ENCODE assay signal across 27 mouse cellular contexts in genomic region chr16:18905648-18906047, GRCm38 (mm10).
"Had no signal": no experiment of that assay in that cellular context is flagged by ENCODE, and none has a peak within 500 bp of the region (broad histone marks: within the 10 kb centered on the region; RNA-seq: fewer than 3 reads in every experiment).

No protein-coding gene starts in this region.

- H3K27me3 ChIP-seq: heart, embryonic 12.5 days; hindbrain, embryonic 12.5 days; intestine, embryonic 15.5 days; limb, embryonic 12.5 days; liver, embryonic 13.5 days; liver, embryonic 15.5 days had no signal

- H3K4me3 ChIP-seq: gastrocnemius, adult 2 months; heart, adult 2 months; heart, embryonic 12.5 days; hindbrain, embryonic 10.5 days; hindbrain, embryonic 12.5 days; intestine, embryonic 15.5 days; layer of hippocampus, adult 2 months; left cerebral cortex, adult 2 months; limb, embryonic 10.5 days; limb, embryonic 12.5 days; liver, embryonic 13.5 days; liver, embryonic 15.5 days had no signal

- H3K9me3 ChIP-seq: heart, embryonic 12.5 days; hindbrain, embryonic 10.5 days; hindbrain, embryonic 12.5 days; intestine, embryonic 15.5 days; limb, embryonic 10.5 days; limb, embryonic 12.5 days; liver, embryonic 13.5 days; liver, embryonic 15.5 days had no signal

- H3K4me1 ChIP-seq: heart, embryonic 12.5 days; hindbrain, embryonic 10.5 days; hindbrain, embryonic 12.5 days; intestine, embryonic 15.5 days; limb, embryonic 10.5 days; limb, embryonic 12.5 days; liver, embryonic 13.5 days; liver, embryonic 15.5 days had no signal

- DNase-seq: gastrocnemius, adult 2 months; gastrocnemius, postnatal 10 days; gastrocnemius, postnatal 25 days; heart, adult 2 months; heart, postnatal 10 days; heart, postnatal 4 days; kidney, adult 18-20 months; kidney, adult 8-10 months; kidney, postnatal 10 days; kidney, postnatal 25 days; kidney, postnatal 4 days; layer of hippocampus, postnatal 36 days; liver; liver, embryonic 13.5 days had no signal

- H3K4me2 ChIP-seq: heart, embryonic 12.5 days; hindbrain, embryonic 12.5 days; hindbrain, embryonic 14.5 days; intestine, embryonic 15.5 days; limb, embryonic 12.5 days; liver, embryonic 11.5 days; liver, embryonic 13.5 days; liver, embryonic 15.5 days had no signal

- H3K27ac ChIP-seq: gastrocnemius, adult 2 months; heart, adult 2 months; hindbrain, embryonic 10.5 days; hindbrain, embryonic 12.5 days; hindbrain, embryonic 14.5 days; intestine, embryonic 15.5 days; layer of hippocampus, adult 2 months; left cerebral cortex, adult 2 months; limb, embryonic 10.5 days; limb, embryonic 12.5 days; liver, embryonic 13.5 days; liver, embryonic 15.5 days had no signal

- H3K9ac ChIP-seq: heart, embryonic 12.5 days; hindbrain, embryonic 12.5 days; hindbrain, embryonic 14.5 days; intestine, embryonic 15.5 days; limb, embryonic 12.5 days; liver, embryonic 13.5 days; liver, embryonic 15.5 days had no signal

- ATAC-seq: hindbrain, embryonic 16.5 days; intestine, embryonic 15.5 days; intestine, postnatal 0 days had no signal
